Mouse (Mus musculus): Measurements from ENCODE around the gene Zbtb42. TPM values are rescaled to one million over a fixed set of nuclear protein-coding genes. Genes with fewer than 3 reads are reported as not detected.

Gene Zbtb42
- 10 to 100 TPM in 1 of 2 experiments, 1 to 10 TPM in 1; 10.0 to 10.1 TPM for total RNA-seq (2021)

GRCm38 (mm10) chr12:112678555-112679026 lies at the start of gene Zbtb42:
TSS of gene Zbtb42 (plus strand) at chr12:112678828.
- DNase-seq, result peak; percentile 85

GRCm38 (mm10) chr12:112628928-112629721 lies 49.5 kb upstream of the Zbtb42 start:
- peak; percentile 69 for DNase-seq

- no peak for DNase-seq
Observed at GRCm38 (mm10) chr12:112630029-112630428, 48.6 kb upstream of the Zbtb42 start.

GRCm38 (mm10) chr12:112630796-112631195 lies 47.8 kb upstream of the Zbtb42 start:
- DNase-seq, result no peak

- DNase-seq, result no peak
Observed at GRCm38 (mm10) chr12:112631472-112631871, 47.2 kb upstream of the Zbtb42 start.

- no peak for DNase-seq
Observed at GRCm38 (mm10) chr12:112632084-112632777, 46.4 kb upstream of the Zbtb42 start.

- DNase-seq, result no peak
Observed at GRCm38 (mm10) chr12:112632907-112633306, 45.7 kb upstream of the Zbtb42 start.

- no peak for DNase-seq
Observed at GRCm38 (mm10) chr12:112633686-112634085, 44.9 kb upstream of the Zbtb42 start.

- no peak for DNase-seq
Observed at GRCm38 (mm10) chr12:112639526-112639925, 39.1 kb upstream of the Zbtb42 start.

- no peak for DNase-seq
Observed at GRCm38 (mm10) chr12:112643126-112643525, 35.5 kb upstream of the Zbtb42 start.

GRCm38 (mm10) chr12:112644180-112644854 lies 34.3 kb upstream of the Zbtb42 start, which contains the start of gene Siva1:
TSS of gene Siva1 (plus strand) at chr12:112644679.
- DNase-seq, result peak; percentile 99

- DNase-seq, result peak; percentile 55
Observed at GRCm38 (mm10) chr12:112644855-112645506, 33.6 kb upstream of the Zbtb42 start.

- DNase-seq, result no peak
Observed at GRCm38 (mm10) chr12:112646139-112646538, 32.5 kb upstream of the Zbtb42 start.

GRCm38 (mm10) chr12:112648081-112648480 lies 30.5 kb upstream of the Zbtb42 start:
- DNase-seq, result no peak

- no peak for DNase-seq
Observed at GRCm38 (mm10) chr12:112651778-112652439, 26.7 kb upstream of the Zbtb42 start.

GRCm38 (mm10) chr12:112653157-112653824 lies 25.3 kb upstream of the Zbtb42 start:
- DNase-seq, result peak; percentile 94

- DNase-seq, result no peak
Observed at GRCm38 (mm10) chr12:112654076-112654475, 24.6 kb upstream of the Zbtb42 start.

GRCm38 (mm10) chr12:112658619-112659018 lies 20.0 kb upstream of the Zbtb42 start:
- DNase-seq, result peak; percentile 51

- peak; percentile 88 for DNase-seq
Observed at GRCm38 (mm10) chr12:112659109-112659508, 19.5 kb upstream of the Zbtb42 start.

- DNase-seq, result peak; percentile 70
Observed at GRCm38 (mm10) chr12:112660576-112661326, 17.9 kb upstream of the Zbtb42 start.

- no peak for DNase-seq
Observed at GRCm38 (mm10) chr12:112661327-112661605, 17.4 kb upstream of the Zbtb42 start.

Measured in heart, postnatal 4 days (tissue).